Mouse (Mus musculus) kidney, postnatal 0 days (tissue): ENCODE measurements around the gene Olfr1279. TPM values are rescaled to one million over a fixed set of nuclear protein-coding genes. Genes with fewer than 3 reads are reported as not detected.
"Not testable (repeated sequence)": the region's sequence is repeated elsewhere in the genome, so short reads cannot be mapped to it uniquely, and the experiment has no call there.

Experiments
- ATAC-seq: fragments of 200-750 bp; cut with Nextera tagmentation; replicated peaks from 2 replicates; pipeline ENCODE4 v1.8.0; 2017; ENCODE audit warnings: low read depth, moderate number of reproducible peaks, moderate TSS enrichment, moderate library complexity; ENCODE audit not compliant: low FRiP score
- DNase-seq: peaks from one replicate; pipeline ENCODE4 v3.0.0-alpha.2; 2016; ENCODE audit warnings: low spot score
- H3K27ac ChIP-seq: fragments of 300-500 bp; sonication (generic); 2 replicates; pipeline ENCODE4 v1.5.1; 2014; ENCODE audit warnings: mild to moderate bottlenecking
- H3K27me3 ChIP-seq: fragments of 300-500 bp; sonication (generic); 2 replicates; pipeline ENCODE4 v1.6.1; 2014; ENCODE audit warnings: low read length, mixed read lengths; ENCODE audit not compliant: insufficient read depth
- H3K36me3 ChIP-seq: fragments of 300-500 bp; sonication (generic); 2 replicates; pipeline ENCODE4 v1.6.1; 2014; ENCODE audit warnings: low read length, mixed read lengths; ENCODE audit not compliant: insufficient read depth
- H3K4me1 ChIP-seq: fragments of 300-500 bp; sonication (generic); replicated peaks from 2 replicates; pipeline ENCODE4 v1.6.1; 2014; ENCODE audit warnings: antibody characterized with exemption, low read length, mixed read lengths; ENCODE audit not compliant: insufficient read depth
- H3K4me2 ChIP-seq: fragments of 300-500 bp; sonication (generic); 2 replicates; pipeline ENCODE4 v1.6.1; 2014; ENCODE audit warnings: mild to moderate bottlenecking, low read length, moderate library complexity, mixed read lengths
- H3K4me3 ChIP-seq: fragments of 300-500 bp; sonication (generic); replicated peaks from 2 replicates; pipeline ENCODE4 v1.5.1; 2014; ENCODE audit warnings: low read depth, low read length
- H3K9ac ChIP-seq: fragments of 300-500 bp; sonication (generic); 2 replicates; pipeline ENCODE4 v1.6.1; 2014; ENCODE audit warnings: low read depth, low read length
- H3K9me3 ChIP-seq: fragments of 300-500 bp; sonication (generic); replicated peaks from 2 replicates; pipeline ENCODE4 v1.6.1; 2016; ENCODE audit warnings: low read length, inconsistent platforms, mixed read lengths
- CTCF ChIP-seq: IDR thresholded peaks from 2 replicates; pipeline ENCODE4 v1.5.1; 2016; ENCODE audit warnings: antibody characterized with exemption, low read depth, mild to moderate bottlenecking, moderate library complexity
- WGBS: fragments of 180-500 bp; shearing (Covaris S2); extraction: QIAGEN DNeasy Blood & Tissue Kit; methylation state at CpG from one replicate; pipeline ENCODE4 v1.1.7; 2014; 5-methylcytosine and 5-hydroxymethylcytosine counted together
- polyA plus RNA-seq: library from polyadenylated mRNA; unstranded; fragments of >200 nt; fragmentation: Nextera tagmentation; extraction: Ambion mirVana; gene quantifications from 2 replicates; pipeline ENCODE4 v1.2.1, GENCODE M21; 2015

The Olfr1279 gene
- polyA plus RNA-seq: not detected in 2 replicates

DNA sequence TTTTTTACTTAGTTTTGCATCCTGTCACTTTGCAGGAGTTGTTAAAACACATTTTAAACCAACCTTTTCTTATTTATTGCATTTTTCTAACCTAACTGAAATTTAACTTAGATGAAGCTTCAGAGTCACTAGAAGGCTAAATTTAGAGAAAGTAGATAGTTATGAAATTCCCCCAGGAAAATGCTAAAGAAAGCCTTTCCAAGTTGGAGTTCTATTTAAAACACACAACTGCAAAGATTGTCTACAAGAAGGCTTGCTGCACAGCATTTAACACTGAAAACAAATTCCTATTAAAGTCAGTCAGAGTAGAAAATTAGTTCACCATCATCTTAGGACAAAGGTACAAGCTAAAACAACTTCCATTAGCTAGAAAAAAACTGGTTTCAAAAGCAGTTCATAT is at the start of gene Olfr1279:
Gene Olfr1279, plus strand, starts transcription at position 262 of the 400 bp plus-strand sequence.
- no peak within 1 kb of the TSS for H3K27ac ChIP-seq
- H3K36me3 ChIP-seq: no peaks in the 10 kb centered on the region
- no peaks in the 10 kb centered on the region for H3K27me3 ChIP-seq
- H3K9ac ChIP-seq: no peak within 1 kb of the TSS
- no peaks in the 10 kb centered on the region for H3K4me1 ChIP-seq
- TF ChIP-seq CTCF: no peak
- no peaks in the 10 kb centered on the region for H3K9me3 ChIP-seq
- DNase-seq: no peak
- H3K4me3 ChIP-seq: no peak within 1 kb of the TSS
- no peak within 1 kb of the TSS for H3K4me2 ChIP-seq
- no peak for ATAC-seq

DNA sequence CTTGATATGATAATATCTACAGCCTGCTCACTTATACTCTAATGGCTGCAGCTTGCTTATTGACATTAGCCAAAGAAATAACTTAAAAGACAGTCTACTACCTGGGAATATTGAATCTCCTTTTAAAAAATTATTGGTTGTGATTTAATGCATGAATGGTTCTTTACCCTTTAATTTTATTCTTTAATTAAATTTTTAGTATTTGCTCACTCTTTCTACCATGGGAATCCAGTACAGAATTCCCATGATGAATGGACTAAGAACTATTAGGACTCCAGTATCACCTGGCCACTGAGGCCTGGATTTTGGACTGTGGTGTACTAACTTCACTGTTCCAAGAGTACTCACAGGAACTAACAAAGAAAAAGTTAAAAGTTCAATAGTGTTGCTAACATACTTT is 46.2 kb upstream of the Olfr1279 start, which contains the start of gene Olfr1276:
Gene Olfr1276, plus strand, starts transcription at position 301 of the 400 bp plus-strand sequence.
- Histone ChIP-seq H3K27ac (no peak within 1 kb of the TSS), H3K9me3 (no peaks in the 10 kb centered on the region), H3K36me3 (no peaks in the 10 kb centered on the region), H3K4me2 (no peak within 1 kb of the TSS), H3K4me1 (no peaks in the 10 kb centered on the region), H3K9ac (no peak within 1 kb of the TSS), H3K27me3 (no peaks in the 10 kb centered on the region), H3K4me3 (no peak within 1 kb of the TSS)
- no peak for ATAC-seq
- no peak for DNase-seq
- TF ChIP-seq CTCF: no peak

DNA sequence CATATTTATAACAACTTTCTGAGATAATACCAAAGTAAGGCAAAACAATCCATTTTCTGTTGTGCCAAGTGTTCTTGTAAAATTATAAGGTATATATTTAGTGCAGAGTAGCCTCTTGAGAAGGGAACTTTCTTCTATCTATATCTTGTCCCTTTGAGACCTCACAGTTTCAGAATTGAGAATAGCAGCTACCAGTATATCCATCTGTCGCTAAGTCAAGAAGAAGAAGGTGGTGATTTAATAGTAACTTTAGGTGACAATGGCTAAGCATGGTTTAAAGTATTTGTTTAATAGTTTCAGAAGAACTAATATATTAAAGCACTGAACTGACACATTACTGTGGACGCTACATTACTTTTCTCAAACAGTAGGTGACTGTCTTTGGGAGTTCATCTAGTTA is 26.4 kb upstream of the Olfr1279 start, which contains the start of gene Olfr1277:
Gene Olfr1277, minus strand, starts transcription at position 101 of the 400 bp plus-strand sequence.
- Histone ChIP-seq H3K36me3 (no peaks in the 10 kb centered on the region), H3K9ac (no peak within 1 kb of the TSS), H3K27ac (no peak within 1 kb of the TSS), H3K4me1 (no peaks in the 10 kb centered on the region), H3K4me3 (no peak within 1 kb of the TSS), H3K27me3 (no peaks in the 10 kb centered on the region), H3K4me2 (no peak within 1 kb of the TSS), H3K9me3 (no peaks in the 10 kb centered on the region)
- TF ChIP-seq CTCF: no peak
- WGBS: 64% methylated on average over 2 of the region's 2 CpGs
- DNase-seq: no peak
- no peak for ATAC-seq

DNA sequence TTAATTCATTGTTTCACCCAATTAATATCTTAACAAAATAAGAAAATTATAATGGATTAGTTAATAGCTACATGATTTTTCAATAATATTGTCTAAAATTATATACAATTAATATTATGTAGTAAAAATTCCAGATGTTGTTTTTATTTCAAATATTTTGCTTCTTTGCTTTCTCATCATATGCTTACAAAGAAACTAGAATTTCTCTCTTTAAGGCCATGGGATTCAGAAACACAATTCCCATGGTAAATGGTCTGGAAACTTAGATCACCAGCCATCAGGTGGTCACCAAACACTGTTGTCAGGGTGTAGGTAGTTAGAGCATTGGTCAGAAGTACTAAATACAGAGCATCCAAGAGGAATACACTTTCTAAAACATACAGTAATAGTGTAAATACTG is 10.6 kb upstream of the Olfr1279 start, which contains the start of gene Olfr1278:
Gene Olfr1278, plus strand, starts transcription at position 301 of the 400 bp plus-strand sequence.
- no peak within 1 kb of the TSS for H3K27ac ChIP-seq
- ATAC-seq: no peak
- H3K36me3 ChIP-seq: no peaks in the 10 kb centered on the region
- H3K4me2 ChIP-seq: no peak within 1 kb of the TSS
- no peaks in the 10 kb centered on the region for H3K9me3 ChIP-seq
- no peaks in the 10 kb centered on the region for H3K27me3 ChIP-seq
- no peak for DNase-seq
- no peak for TF ChIP-seq CTCF
- no peak within 1 kb of the TSS for H3K9ac ChIP-seq
- no peak within 1 kb of the TSS for H3K4me3 ChIP-seq
- H3K4me1 ChIP-seq: no peaks in the 10 kb centered on the region

DNA sequence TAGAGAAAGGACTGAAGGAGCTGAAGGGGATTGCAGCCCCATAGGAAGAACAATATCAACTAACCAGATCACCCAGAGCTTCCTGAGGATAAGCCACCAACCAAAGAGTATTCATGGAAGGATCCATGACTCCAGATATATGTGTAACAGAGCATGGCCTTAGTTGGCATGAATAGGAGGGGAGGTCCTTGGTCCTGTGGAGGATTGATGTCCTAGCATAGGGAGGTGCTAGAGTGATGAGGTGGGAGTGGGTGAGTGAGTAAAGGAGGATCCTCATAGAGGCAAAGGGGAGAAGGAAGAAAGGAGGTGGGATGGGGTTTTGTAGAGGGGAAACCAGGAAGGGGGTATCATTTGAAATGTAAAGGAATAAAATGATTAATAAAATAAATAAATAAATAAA is 1.9 kb upstream of the Olfr1279 start:
- Histone ChIP-seq H3K9me3 (no peaks in the 10 kb centered on the region), H3K36me3 (no peaks in the 10 kb centered on the region), H3K4me3 (no peak overlapping the region), H3K27me3 (no peaks in the 10 kb centered on the region), H3K4me1 (no peaks in the 10 kb centered on the region), H3K27ac (no peak overlapping the region), H3K4me2 (no peak overlapping the region), H3K9ac (no peak overlapping the region)
- DNase-seq (no peak), ATAC-seq (0 out of 2 replicates have a peak, but pooled peaks have one; percentile 54)
- no peak for TF ChIP-seq CTCF

DNA sequence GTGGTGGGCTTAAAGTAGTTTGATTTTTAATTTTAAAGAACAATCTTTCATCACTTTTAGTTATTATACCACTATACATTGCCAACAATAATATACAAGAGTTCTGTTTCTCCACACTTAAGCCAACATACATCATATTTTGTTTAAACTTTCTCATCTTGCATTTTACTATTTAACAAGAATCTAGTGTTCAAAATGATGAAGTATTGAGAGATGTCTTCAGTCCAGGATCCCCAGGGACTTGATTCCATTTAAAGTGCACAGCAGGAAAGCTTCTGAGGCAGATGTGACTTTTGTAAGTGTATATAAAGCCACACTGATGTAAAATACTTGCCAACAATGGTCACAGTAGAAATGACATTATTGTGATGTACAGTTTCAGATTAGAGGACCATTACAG is 13.3 kb downstream of the Olfr1279 start, which contains the start of gene Olfr1280:
Gene Olfr1280, plus strand, starts transcription at position 301 of the 400 bp plus-strand sequence.
- Histone ChIP-seq H3K36me3 (no peaks in the 10 kb centered on the region), H3K4me3 (no peak within 1 kb of the TSS), H3K9ac (no peak within 1 kb of the TSS), H3K9me3 (no peaks in the 10 kb centered on the region), H3K4me2 (no peak within 1 kb of the TSS), H3K4me1 (no peaks in the 10 kb centered on the region), H3K27me3 (no peaks in the 10 kb centered on the region), H3K27ac (no peak within 1 kb of the TSS)
- ATAC-seq (no peak), DNase-seq (no peak)
- TF ChIP-seq CTCF: no peak

GRCm38 (mm10) chr2:111326220-111326619 is 25.8 kb downstream of the Olfr1279 start, which contains the start of gene Olfr1281:
Gene Olfr1281, plus strand, starts transcription at chr2:111326520.
- Histone ChIP-seq H3K4me3 (no peak within 1 kb of the TSS), H3K27ac (no peak within 1 kb of the TSS), H3K4me1 (no peaks in the 10 kb centered on the region), H3K27me3 (no peaks in the 10 kb centered on the region), H3K9me3 (no peaks in the 10 kb centered on the region), H3K4me2 (no peak within 1 kb of the TSS), H3K9ac (no peak within 1 kb of the TSS), H3K36me3 (no peaks in the 10 kb centered on the region)
- DNase-seq (no peak), ATAC-seq (no peak)
- no peak for TF ChIP-seq CTCF
- WGBS: 75% methylated on average over 2 of the region's 2 CpGs

- H3K27ac ChIP-seq, DNase-seq, ATAC-seq, H3K36me3 ChIP-seq, H3K4me1 ChIP-seq, H3K27me3 ChIP-seq, H3K4me2 ChIP-seq, H3K9ac ChIP-seq, H3K4me3 ChIP-seq, H3K9me3 ChIP-seq: not testable (repeated sequence)
- WGBS: 88% methylated on average over 5 of the region's 5 CpGs
Measured at GRCm38 (mm10) chr2:111333721-111334120, 33.3 kb downstream of the Olfr1279 start.
